Mouse (Mus musculus) CH12.LX (cell line): Measurements from ENCODE around the gene Arhgap5.

ENCODE experiments used
- CTCF ChIP-seq, 2 experiments: IDR thresholded peaks in 1 of 2; conservative IDR thresholded peaks in 1 of 2; 2 replicates each; pipeline ENCODE4 v1.5.1; 2011 to 2012; ENCODE audit warnings: low read depth in 2 of 2, low read length in 2 of 2, improper control_type of control experiment in 1 of 2, inconsistent platforms in 1 of 2, mild to moderate bottlenecking in 1 of 2, moderate library complexity in 1 of 2
- POLR2A ChIP-seq: IDR thresholded peaks from 2 replicates; pipeline ENCODE4 v1.6.1; 2011; ENCODE audit warnings: low read depth, mild to moderate bottlenecking, improper control_type of control experiment, low read length
- ZNF384 ChIP-seq: IDR thresholded peaks from 2 replicates; pipeline ENCODE4 v1.6.1; 2012; ENCODE audit warnings: low read depth, low read length, improper control_type of control experiment, inconsistent platforms

DNA sequence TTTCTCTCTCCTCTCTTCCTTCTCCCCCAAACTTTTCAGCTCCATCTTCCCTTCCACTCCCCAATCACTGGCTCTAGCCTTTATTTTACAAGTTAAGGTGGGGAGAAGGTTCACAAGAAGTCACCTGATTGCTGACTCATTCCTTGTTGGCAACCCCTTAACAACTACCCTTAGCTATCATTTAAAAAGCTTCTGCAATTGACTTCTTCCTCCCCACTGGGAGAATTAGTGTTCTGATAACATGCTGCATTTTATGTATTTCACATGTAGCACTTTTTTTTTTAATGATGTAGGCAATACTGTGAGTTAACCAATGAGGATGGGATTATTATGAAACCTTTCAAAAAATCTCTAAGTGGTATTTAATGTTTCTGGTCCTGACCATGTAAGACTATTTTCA is 115.9 kb downstream of the Arhgap5 start:
- TF ChIP-seq POLR2A: no peak
- no peak for TF ChIP-seq CTCF (conservative IDR thresholded peaks at IDR 0.05 in 1 of 2, IDR thresholded peaks at IDR 0.05 in 1 of 2; ENCODE audit: low read depth in 2 of 2, low read length in 2 of 2)
- TF ChIP-seq ZNF384: no peak
